Mouse (Mus musculus): ENCODE measurements around the gene Rpl24.

Rpl24 gene

GRCm38 (mm10) chr16:55971735-55972615 is 5.9 kb downstream of the Rpl24 start:
- DNase-seq = no peak

- no peak for DNase-seq
Measured at GRCm38 (mm10) chr16:55972626-55973201, 6.6 kb downstream of the Rpl24 start.

DNA sequence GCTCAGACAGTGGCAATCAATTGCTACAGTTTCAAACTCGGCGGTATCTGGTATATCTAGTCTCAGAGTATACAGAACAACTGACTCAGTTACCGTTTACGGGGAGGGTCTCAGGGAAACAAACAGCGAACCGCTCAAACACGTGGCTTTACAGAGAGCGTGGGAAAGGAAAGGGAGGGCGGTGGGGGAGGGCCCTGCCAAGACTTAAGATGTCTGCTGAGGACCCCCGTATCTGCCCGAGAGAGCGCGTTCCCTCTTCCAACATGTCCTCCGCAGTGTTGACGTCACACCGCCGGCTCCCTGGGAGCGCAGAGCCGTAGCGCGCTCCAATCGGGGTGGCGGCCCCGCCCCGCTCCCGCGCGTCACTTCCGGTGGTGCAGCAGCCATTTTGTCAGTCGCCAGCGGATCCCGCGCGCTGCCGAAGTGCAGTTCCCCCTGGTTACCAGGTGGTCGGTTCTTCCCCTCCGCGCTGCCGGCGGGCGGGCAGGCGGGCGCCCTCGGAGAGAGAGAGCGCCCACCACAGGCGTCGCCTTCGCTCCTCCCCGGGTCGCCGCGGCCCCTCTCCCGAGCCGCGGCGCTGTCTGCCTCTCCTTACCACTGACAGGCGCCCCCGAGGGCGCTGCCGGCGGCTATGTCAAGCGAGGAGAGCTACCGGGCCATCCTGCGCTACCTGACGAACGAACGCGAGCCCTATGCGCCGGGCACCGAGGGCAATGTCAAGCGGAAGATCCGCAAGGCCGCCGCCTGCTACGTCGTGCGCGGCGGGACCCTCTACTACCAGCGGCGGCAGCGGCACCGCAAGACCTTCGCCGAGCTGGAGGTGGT is 7.6 kb downstream of the Rpl24 start, which contains the start of gene Zbtb11:
Gene Zbtb11 (plus strand): TSS at position 453 of the 825 bp plus-strand sequence.
- DNase-seq = peak; percentile 100

GRCm38 (mm10) chr16:55974256-55974902 is 8.3 kb downstream of the Rpl24 start:
- peak; percentile 97 for DNase-seq

- no peak for DNase-seq
Measured at GRCm38 (mm10) chr16:55974903-55975285, 8.8 kb downstream of the Rpl24 start.

DNA sequence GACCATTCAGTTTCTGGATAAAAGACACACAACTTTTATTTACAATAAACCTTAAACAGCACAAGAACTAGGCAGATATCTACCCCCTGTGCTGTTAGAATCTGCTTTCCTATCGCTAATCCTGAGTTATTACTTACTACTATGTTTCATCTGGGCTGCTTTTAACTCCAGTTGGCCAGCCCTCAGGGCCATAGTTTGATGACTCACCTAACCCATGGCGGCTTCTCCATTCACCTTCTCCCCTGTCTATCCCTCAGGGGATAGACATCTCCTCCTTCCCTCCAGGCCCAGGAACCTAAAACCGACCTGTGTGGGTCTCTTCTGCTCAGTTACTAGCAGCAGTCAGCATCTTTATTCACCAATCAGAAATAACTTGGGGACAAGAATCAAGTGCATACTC is 19.9 kb downstream of the Rpl24 start:
- DNase-seq = no peak

GRCm38 (mm10) chr16:55990311-55990710 is 24.2 kb downstream of the Rpl24 start:
- no peak for DNase-seq

DNA sequence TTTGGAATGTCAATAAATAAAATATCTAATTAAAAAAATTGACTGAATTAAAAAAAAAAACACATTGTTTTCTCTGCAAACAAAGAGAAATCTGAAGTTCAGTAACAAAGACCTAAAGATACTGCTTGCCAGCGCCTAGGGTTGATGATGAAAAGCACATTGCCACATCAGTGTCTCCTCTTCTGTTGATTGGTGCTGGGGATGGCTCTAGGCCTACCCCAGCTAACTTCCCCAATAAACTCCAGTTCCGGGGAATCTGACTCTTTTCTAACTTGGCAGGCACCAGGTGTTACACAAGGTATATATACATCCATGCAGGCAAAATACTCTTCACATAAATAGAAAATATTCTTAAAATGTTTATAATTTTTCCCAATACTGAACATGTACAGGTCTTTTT is 28.2 kb downstream of the Rpl24 start:
- no peak for DNase-seq

GRCm38 (mm10) chr16:56006798-56007197 is 40.7 kb downstream of the Rpl24 start:
- no peak for DNase-seq

GRCm38 (mm10) chr16:56008862-56009261 is 42.8 kb downstream of the Rpl24 start:
- DNase-seq = no peak

- DNase-seq = no peak
Measured at GRCm38 (mm10) chr16:56012789-56013743, 47.0 kb downstream of the Rpl24 start.

DNA sequence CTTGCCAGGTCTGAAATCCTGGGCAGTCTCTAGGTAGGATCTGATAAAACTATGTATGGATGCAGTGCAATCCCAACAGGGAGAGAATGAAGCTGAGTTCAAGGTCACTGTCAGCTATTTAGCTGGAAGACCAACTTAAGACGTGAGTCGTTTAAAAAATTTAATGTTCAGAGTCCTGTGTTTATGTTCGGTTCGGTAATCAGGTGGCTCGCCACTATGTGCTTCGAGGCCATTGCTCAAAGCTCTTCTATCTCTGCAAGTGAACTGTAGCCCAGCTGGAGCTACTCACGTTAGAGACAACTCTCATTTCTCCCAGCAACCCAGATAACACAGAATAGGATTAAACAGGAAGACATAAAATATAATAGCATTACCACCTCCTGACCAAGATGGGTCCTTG is 48.0 kb downstream of the Rpl24 start:
- DNase-seq = no peak

DNA sequence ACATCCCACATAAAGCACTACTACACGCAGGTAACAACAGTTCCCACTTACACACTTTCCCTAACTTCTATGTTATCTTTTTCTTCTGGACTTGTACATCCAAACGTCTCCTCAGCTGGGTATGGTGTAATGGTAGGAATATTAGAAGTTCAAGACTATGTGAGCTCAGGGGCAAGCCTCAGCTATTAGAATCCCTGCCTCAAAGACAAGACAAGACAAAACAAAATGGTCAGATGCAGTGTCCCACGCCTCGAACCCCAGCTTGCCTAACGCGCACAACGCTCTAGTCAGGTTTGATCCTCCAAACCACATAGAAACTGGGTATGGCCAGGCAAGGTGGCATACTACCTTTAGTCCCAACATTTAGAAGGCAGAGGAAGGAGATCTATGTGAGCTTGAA is 53.6 kb downstream of the Rpl24 start:
- DNase-seq = no peak
